Mouse (Mus musculus) forebrain, embryonic 12.5 days (tissue): ENCODE measurements around the gene Nfib. TPM values are rescaled to one million over a fixed set of nuclear protein-coding genes. Genes with fewer than 3 reads are reported as not detected.

ENCODE experiments used
- ATAC-seq: fragments of 200-750 bp; cut with Nextera tagmentation; 2 replicates; pipeline ENCODE4 v1.8.0; 2017; ENCODE audit warnings: moderate TSS enrichment; ENCODE audit not compliant: low FRiP score
- H3K27ac ChIP-seq: fragments of 300-500 bp; sonication (generic); 2 replicates; pipeline ENCODE4 v1.5.1; 2016; ENCODE audit warnings: mild to moderate bottlenecking
- H3K27me3 ChIP-seq: fragments of 300-500 bp; sonication (generic); 2 replicates; pipeline ENCODE4 v1.6.1; 2016; ENCODE audit warnings: mild to moderate bottlenecking
- H3K36me3 ChIP-seq: fragments of 300-500 bp; sonication (generic); replicated peaks from 2 replicates; pipeline ENCODE4 v1.6.1; 2016; ENCODE audit warnings: mild to moderate bottlenecking
- H3K4me1 ChIP-seq: fragments of 300-500 bp; sonication (generic); 2 replicates; pipeline ENCODE4 v1.6.1; 2016
- H3K4me2 ChIP-seq: fragments of 300-500 bp; sonication (generic); 2 replicates; pipeline ENCODE4 v1.6.1; 2016; ENCODE audit warnings: mild to moderate bottlenecking, moderate library complexity
- H3K4me3 ChIP-seq: fragments of 300-500 bp; sonication (generic); replicated peaks from 2 replicates; pipeline ENCODE4 v1.5.1; 2016; ENCODE audit warnings: mild to moderate bottlenecking
- H3K9ac ChIP-seq: fragments of 300-500 bp; sonication (generic); 2 replicates; pipeline ENCODE4 v1.6.1; 2016; ENCODE audit warnings: mild to moderate bottlenecking
- H3K9me3 ChIP-seq: fragments of 300-500 bp; sonication (generic); 2 replicates; pipeline ENCODE4 v1.6.1; 2016
- WGBS: fragments of 180-500 bp; shearing (Covaris S2); methylation state at CpG from one replicate; pipeline ENCODE4 v1.1.7; 2016; 5-methylcytosine and 5-hydroxymethylcytosine counted together
- polyA plus RNA-seq: library from polyadenylated mRNA; unstranded; fragments of >200 nt; fragmentation: Nextera tagmentation; extraction: Ambion mirVana; gene quantifications from 2 replicates; pipeline ENCODE4 v1.2.1, GENCODE M21; 2016

The Nfib gene
- polyA plus RNA-seq, 1 experiment from 2014 or later, result 103 TPM

- Histone ChIP-seq H3K9me3 (no peaks in the 10 kb centered on the region), H3K36me3 (no peaks in the 10 kb centered on the region), H3K27me3 (no peaks in the 10 kb centered on the region), H3K27ac (no peak overlapping the region), H3K4me3 (no peak overlapping the region), H3K4me1 (peaks cover 40% of the 10 kb centered on the region), H3K4me2 (no peak overlapping the region), H3K9ac (no peak overlapping the region)
- ATAC-seq, result no peak
- WGBS, result 72% methylated on average over 13 of the region's 13 CpGs
These were observed 271.4 kb downstream of the Nfib start for GRCm38 (mm10) chr4:82433926-82434705.

GRCm38 (mm10) chr4:82431831-82432230 is 273.7 kb downstream of the Nfib start:
- no peak for ATAC-seq
- Histone ChIP-seq H3K4me1 (peaks cover 44% of the 10 kb centered on the region), H3K4me2 (no peak overlapping the region), H3K4me3 (no peak overlapping the region), H3K27ac (no peak overlapping the region), H3K27me3 (no peaks in the 10 kb centered on the region), H3K36me3 (no peaks in the 10 kb centered on the region), H3K9ac (no peak overlapping the region), H3K9me3 (no peaks in the 10 kb centered on the region)
- WGBS, result 91% methylated on average over 8 of the region's 8 CpGs

DNA sequence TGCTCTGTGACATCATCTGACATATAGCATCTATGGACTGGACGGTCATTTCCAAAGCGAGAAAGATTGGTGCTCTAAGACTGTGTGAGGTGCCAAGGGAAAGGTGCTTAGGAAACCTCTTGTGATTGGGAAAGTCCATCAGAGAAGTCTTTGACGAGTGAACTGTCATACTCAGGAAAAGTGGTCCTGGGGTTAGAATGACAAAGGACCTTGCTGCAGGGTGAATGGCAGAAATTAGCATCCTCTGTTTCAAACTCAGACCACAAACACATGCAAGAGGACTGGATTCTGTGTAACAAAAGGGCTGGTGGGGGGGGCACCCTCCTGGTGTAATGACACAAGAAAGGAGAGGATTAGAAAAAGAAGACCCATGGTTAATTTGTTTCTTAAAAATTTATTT is 274.7 kb downstream of the Nfib start:
- H3K4me1 ChIP-seq, result peaks cover 34% of the 10 kb centered on the region
- no peaks in the 10 kb centered on the region for H3K27me3 ChIP-seq
- WGBS, result 47% methylated on average over 3 of the region's 3 CpGs
- H3K9ac ChIP-seq, result no peak overlapping the region
- H3K9me3 ChIP-seq, result no peaks in the 10 kb centered on the region
- no peaks in the 10 kb centered on the region for H3K36me3 ChIP-seq
- H3K4me3 ChIP-seq, result no peak overlapping the region
- no peak overlapping the region for H3K27ac ChIP-seq
- H3K4me2 ChIP-seq, result no peak overlapping the region
- peak; percentile 25; the same call in 1 of the 2 replicates for ATAC-seq

- 96% methylated on average over 4 of the region's 4 CpGs for WGBS
- no peak for ATAC-seq
These were observed 279.3 kb downstream of the Nfib start for GRCm38 (mm10) chr4:82426224-82426623.

GRCm38 (mm10) chr4:82418241-82418640 is 287.3 kb downstream of the Nfib start:
- Histone ChIP-seq H3K4me1 (no peaks in the 10 kb centered on the region), H3K4me3 (no peak overlapping the region), H3K27me3 (no peaks in the 10 kb centered on the region), H3K36me3 (no peaks in the 10 kb centered on the region), H3K27ac (no peak overlapping the region), H3K9ac (no peak overlapping the region), H3K9me3 (no peaks in the 10 kb centered on the region), H3K4me2 (no peak overlapping the region)
- ATAC-seq, result no peak
- 83% methylated on average over 4 of the region's 4 CpGs for WGBS

More at GRCm38 (mm10) chr4:82426224-82426623, 279.3 kb downstream of the Nfib start:
- Histone ChIP-seq H3K27ac (no peak overlapping the region), H3K9ac (no peak overlapping the region), H3K4me3 (no peak overlapping the region), H3K4me2 (no peak overlapping the region), H3K27me3 (no peaks in the 10 kb centered on the region), H3K9me3 (no peaks in the 10 kb centered on the region), H3K4me1 (peaks cover 24% of the 10 kb centered on the region), H3K36me3 (no peaks in the 10 kb centered on the region)

GRCm38 (mm10) chr4:82415817-82416216 is 289.7 kb downstream of the Nfib start:
- no peak for ATAC-seq
- H3K4me2 ChIP-seq, result no peak overlapping the region
- H3K27me3 ChIP-seq, result no peaks in the 10 kb centered on the region
- no peak overlapping the region for H3K4me3 ChIP-seq
- H3K9me3 ChIP-seq, result no peaks in the 10 kb centered on the region
- no peak overlapping the region for H3K27ac ChIP-seq
- WGBS, result 79% methylated on average over 4 of the region's 4 CpGs
- peaks cover 11% of the 10 kb centered on the region; the same call in 1 of the 2 replicates for H3K4me1 ChIP-seq
- H3K9ac ChIP-seq, result no peak overlapping the region
- H3K36me3 ChIP-seq, result no peaks in the 10 kb centered on the region

DNA sequence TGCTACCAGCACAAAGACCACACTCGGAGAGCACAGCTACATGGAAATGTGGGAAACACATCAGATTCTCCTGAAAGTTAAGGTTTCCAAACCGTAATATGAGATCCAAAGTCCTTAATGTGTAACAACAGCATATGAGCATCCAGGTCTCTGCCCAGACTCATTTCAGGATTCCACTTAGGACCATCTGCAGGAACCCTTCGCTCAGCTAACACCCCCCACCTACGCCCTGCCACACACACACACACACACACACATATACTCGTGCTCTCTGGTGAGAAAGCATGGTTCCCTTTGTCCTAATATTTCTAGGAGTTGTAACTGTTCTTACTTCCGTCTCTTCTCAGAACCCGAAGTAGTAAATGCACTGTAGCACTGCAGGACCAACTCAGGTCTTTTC is 292.9 kb downstream of the Nfib start:
- Histone ChIP-seq H3K4me1 (peaks cover 29% of the 10 kb centered on the region), H3K9me3 (no peaks in the 10 kb centered on the region), H3K27me3 (no peaks in the 10 kb centered on the region), H3K9ac (no peak overlapping the region), H3K36me3 (no peaks in the 10 kb centered on the region), H3K4me2 (no peak overlapping the region), H3K27ac (no peak overlapping the region), H3K4me3 (no peak overlapping the region)
- 83% methylated on average over 7 of the region's 7 CpGs for WGBS
- ATAC-seq, result no peak

GRCm38 (mm10) chr4:82411965-82412364 is 293.6 kb downstream of the Nfib start:
- Histone ChIP-seq H3K9ac (no peak overlapping the region), H3K4me1 (peaks cover 31% of the 10 kb centered on the region), H3K4me2 (no peak overlapping the region), H3K27ac (no peak overlapping the region), H3K27me3 (no peaks in the 10 kb centered on the region), H3K4me3 (no peak overlapping the region), H3K36me3 (no peaks in the 10 kb centered on the region), H3K9me3 (no peaks in the 10 kb centered on the region)
- WGBS, result 53% methylated on average over 5 of the region's 5 CpGs
- ATAC-seq, result no peak

GRCm38 (mm10) chr4:82408463-82409404 is 296.8 kb downstream of the Nfib start:
- H3K27me3 ChIP-seq, result no peaks in the 10 kb centered on the region
- H3K4me3 ChIP-seq, result no peak overlapping the region
- ATAC-seq, result peak; percentile 45; the same call in 1 of the 2 replicates
- no peaks in the 10 kb centered on the region for H3K36me3 ChIP-seq
- no peak overlapping the region for H3K9ac ChIP-seq
- H3K4me1 ChIP-seq, result peaks cover 56% of the 10 kb centered on the region
- H3K4me2 ChIP-seq, result peak overlapping the region; percentile 27
- no peaks in the 10 kb centered on the region for H3K9me3 ChIP-seq
- H3K27ac ChIP-seq, result 0 out of 2 replicates have a peak overlapping the region, but pooled peaks have one; percentile 46
- 38% methylated on average over 22 of the region's 22 CpGs for WGBS

DNA sequence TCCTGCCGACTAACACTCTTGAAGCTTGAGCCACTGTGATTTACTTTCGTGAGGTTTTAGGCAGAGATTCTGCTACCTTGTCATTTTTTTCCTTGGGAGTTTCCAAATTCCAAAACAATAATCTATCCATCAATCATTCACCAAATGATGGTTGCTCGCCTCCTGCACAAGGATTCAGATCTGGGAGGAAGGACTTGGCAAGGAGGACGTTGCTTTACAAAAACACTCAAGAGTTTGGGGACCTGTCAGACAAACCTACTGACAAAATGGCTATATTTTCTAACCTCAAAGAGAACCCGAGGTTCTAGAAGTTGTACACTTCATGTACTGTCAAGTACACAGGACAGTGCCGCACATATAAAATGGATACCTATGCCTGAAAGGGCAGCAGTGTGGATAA is 299.0 kb downstream of the Nfib start:
- WGBS, result 89% methylated on average over 6 of the region's 6 CpGs
- no peaks in the 10 kb centered on the region for H3K27me3 ChIP-seq
- peaks cover 55% of the 10 kb centered on the region for H3K4me1 ChIP-seq
- H3K4me2 ChIP-seq, result no peak overlapping the region
- H3K9me3 ChIP-seq, result no peaks in the 10 kb centered on the region
- H3K36me3 ChIP-seq, result no peaks in the 10 kb centered on the region
- no peak overlapping the region for H3K9ac ChIP-seq
- H3K4me3 ChIP-seq, result no peak overlapping the region
- H3K27ac ChIP-seq, result no peak overlapping the region
- ATAC-seq, result no peak

GRCm38 (mm10) chr4:82405791-82406190 is 299.8 kb downstream of the Nfib start:
- 89% methylated on average over 5 of the region's 5 CpGs for WGBS
- Histone ChIP-seq H3K36me3 (no peaks in the 10 kb centered on the region), H3K4me3 (no peak overlapping the region), H3K9me3 (no peaks in the 10 kb centered on the region), H3K27me3 (no peaks in the 10 kb centered on the region), H3K4me1 (peaks cover 61% of the 10 kb centered on the region), H3K4me2 (no peak overlapping the region), H3K27ac (no peak overlapping the region), H3K9ac (no peak overlapping the region)
- no peak for ATAC-seq

DNA sequence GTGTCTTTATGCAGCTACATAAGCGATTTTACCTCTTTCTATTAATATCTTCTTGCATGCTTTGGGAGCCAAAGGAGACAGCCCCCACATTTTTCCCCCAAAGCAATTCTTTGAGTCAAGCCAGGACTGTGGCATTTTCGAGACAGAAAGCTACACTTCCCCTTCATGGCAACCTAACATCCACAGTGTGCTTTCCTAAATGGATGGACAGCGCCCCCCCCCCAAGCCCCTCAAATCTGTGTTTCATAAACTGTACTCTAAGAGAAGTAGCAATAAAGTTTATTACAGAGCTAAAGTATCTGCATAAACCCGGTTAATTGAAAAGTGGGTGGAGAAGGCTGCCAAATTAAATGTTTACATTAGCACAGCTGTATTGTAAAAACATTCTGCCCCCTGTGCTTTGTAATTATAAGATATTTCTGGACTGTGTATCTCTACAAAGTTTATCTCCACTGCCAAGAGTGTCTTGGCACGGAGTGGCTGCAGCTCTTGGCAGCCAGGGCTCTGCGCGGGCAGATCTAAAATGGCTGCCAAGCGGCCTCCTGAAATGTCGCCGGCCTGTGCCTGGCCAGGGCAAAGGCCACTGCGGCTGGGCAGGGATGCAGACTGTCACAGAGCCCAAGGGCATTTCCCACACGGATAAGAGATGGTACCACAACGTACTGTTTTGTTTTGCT is 301.4 kb downstream of the Nfib start:
- no peak overlapping the region for H3K4me2 ChIP-seq
- 69% methylated on average over 13 of the region's 13 CpGs for WGBS
- no peak overlapping the region for H3K9ac ChIP-seq
- no peaks in the 10 kb centered on the region for H3K9me3 ChIP-seq
- no peaks in the 10 kb centered on the region for H3K36me3 ChIP-seq
- H3K27me3 ChIP-seq, result no peaks in the 10 kb centered on the region
- no peak overlapping the region for H3K4me3 ChIP-seq
- no peak for ATAC-seq
- peak overlapping the region; percentile 47 for H3K27ac ChIP-seq
- H3K4me1 ChIP-seq, result peaks cover 67% of the 10 kb centered on the region
